Mouse (Mus musculus) spleen, adult 12 weeks (tissue): ENCODE measurements at regions not wholly inside any gene's neighbourhood (a gene's known extent, or its start where the extent isn't known, plus 50 kb on each side); places are given as distances from the start of the nearest gene placed in this dataset.

ENCODE experiments used
- DNase-seq: peaks from one replicate; pipeline ENCODE4 v3.0.0; 2022; ENCODE audit warnings: low spot score

GRCm38 (mm10) chr9:13978842-13979241 is 151.3 kb downstream of the Fam76b start:
- DNase-seq, result no peak

DNA sequence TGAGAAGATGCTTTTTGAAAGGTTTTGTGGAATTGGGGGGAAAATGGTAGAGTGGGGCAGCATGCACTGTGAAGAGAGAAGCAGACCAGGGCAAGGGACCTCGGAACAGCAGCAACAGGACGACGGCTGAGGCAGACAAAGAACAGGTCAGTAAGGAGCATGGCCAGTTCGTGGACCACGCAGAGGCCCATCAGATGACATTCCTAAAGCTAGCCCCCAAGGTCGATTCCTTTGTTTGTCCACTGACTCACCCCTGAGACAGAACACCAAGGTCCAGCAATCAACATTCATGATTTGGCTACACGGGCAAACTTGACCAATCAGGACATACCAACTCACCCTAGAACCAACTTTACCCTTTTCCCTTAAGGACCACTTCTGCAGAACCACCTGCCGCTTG is 160.0 kb downstream of the Fam76b start:
- DNase-seq, result no peak

GRCm38 (mm10) chr9:13988901-13989300 is 161.4 kb downstream of the Fam76b start:
- no peak for DNase-seq

- no peak for DNase-seq
Measured at GRCm38 (mm10) chr9:13990960-13991359, 163.4 kb downstream of the Fam76b start.

DNA sequence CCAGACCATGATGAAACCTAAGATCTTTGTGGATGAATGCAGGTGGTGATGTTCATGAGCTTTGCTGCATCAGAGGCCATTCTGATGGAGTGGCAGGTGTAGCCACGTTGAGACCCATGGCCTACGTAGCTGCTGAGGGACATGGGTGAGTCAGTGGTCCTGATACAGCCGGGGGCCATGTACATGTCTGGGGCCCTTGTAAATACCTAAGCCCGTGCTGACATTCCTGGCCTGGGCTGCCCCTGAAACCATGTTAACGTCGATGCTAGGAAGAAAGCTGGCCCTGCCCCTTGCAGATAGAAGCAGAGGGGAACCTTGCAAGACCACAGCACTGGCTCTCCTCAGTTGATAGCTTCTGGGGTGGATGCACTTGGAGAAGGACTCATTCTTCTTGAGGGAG is 165.2 kb downstream of the Fam76b start:
- DNase-seq, result no peak

DNA sequence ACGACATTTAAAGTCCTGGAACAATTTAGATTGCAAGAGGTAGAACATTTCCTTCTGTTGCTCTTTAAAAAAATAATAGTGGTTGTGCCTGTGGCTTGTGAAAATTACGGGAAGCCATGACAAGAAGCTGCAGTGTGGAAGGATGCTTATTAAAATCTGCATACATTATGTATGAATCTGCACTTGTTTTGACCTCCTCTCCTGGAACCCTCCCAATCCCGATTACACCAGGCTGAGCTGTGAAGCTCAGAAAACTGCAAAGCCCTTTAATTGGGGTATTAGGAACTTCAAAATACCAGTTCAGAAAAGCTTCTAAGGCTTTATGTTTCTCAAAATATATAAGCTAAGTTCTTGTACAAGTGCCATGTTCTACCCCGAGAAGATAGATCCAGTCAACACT is 171.8 kb downstream of the Fam76b start:
- no peak for DNase-seq

- no peak for DNase-seq
Measured at GRCm38 (mm10) chr9:14001517-14001916, 174.0 kb downstream of the Fam76b start.

- no peak for DNase-seq
Measured at GRCm38 (mm10) chr9:14002236-14002635, 174.7 kb downstream of the Fam76b start.

DNA sequence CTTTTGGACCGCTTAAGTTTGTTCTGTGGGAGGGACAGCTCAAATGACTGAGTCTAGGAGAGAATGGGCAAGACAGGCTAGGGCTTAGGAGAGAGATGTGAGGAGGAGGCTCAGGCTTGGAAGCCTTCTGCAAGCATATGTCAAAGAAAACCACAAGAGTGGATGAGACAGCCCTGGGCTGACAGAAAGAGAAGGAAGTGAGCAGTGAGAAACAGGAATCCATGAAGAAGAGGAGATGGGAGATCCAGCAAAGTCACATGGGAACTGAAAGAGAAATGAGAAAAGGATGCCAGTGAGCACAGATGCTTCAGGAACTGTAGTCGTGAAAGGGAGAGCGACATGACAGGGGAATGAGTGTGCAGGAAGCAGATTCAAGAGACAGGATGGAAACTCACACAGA is 175.6 kb downstream of the Fam76b start:
- DNase-seq, result no peak

DNA sequence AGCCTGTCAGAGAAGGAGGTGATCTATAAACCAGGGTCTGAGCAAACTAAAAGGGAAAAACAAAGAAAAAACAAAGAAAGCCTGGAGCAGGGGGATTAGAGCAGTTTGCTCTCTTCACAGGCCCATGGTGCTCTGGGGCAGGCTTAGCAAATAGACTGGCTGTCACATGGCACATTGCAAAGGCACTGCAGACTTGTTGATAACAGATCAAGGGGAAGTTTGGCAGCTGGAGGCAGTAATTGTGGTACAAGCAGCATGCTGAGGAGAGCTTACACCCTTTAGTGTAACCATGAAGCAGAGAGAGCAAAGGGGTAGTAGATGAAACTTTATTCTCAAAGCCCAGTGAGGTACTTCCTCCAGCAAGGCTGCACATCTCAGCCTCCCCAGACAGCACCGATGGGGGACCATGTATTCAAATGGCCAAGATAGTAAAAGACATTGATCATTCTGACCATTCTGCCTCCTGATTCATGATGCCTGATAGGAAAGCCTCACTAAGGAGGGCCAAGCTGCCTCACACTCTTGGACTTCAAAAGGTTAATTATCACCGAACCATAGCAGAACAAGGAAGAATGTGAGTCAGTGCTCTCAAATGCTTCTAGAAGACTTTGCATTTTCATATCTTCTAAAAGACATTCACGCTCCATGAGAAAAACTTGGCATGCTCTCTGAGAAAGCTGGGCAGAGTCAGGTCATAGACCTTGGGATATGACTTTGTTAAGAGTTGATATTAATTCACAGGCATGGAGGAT is 178.9 kb downstream of the Fam76b start:
- DNase-seq, result no peak

DNA sequence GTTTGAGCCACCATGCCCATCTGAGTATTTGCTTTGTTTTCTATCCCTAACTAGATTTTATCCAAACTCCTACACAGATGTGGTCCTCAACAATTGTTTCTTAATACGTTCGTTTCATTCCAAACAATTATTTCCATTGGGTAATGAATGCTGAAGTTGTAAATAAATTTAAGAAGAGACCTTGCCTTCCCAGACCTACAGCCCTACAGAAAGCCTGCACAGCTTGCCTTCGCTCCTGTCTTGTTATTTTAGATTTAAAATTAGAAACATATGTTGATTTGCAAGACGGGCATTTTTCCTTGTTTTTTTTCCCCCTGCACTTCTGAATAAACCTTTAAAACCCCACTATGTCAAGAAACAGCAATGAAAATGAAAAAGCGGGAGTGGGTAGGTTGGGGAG is 181.9 kb downstream of the Fam76b start:
- no peak for DNase-seq

GRCm38 (mm10) chr9:14010261-14010949 is 182.9 kb downstream of the Fam76b start:
- no peak for DNase-seq

DNA sequence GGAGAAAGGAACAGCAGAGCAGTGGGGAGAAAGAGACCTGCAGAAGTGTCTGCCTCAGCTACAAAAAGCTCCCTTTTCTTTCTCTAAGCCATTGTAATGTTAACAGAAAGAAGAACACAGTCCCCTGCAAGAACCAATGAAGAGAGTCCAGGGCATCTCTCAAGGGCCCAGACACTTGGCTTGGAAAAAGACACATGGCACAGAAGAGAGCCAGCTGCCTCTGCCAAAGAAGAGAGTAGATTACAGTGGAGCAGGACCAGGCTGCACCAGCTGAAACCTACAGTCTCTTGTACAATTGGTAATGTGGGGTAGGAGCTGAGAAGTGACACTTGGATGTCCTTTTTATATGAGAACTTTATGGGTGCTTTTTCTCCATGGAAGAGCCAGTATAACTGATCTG is 196.7 kb downstream of the Fam76b start:
- DNase-seq, result no peak

DNA sequence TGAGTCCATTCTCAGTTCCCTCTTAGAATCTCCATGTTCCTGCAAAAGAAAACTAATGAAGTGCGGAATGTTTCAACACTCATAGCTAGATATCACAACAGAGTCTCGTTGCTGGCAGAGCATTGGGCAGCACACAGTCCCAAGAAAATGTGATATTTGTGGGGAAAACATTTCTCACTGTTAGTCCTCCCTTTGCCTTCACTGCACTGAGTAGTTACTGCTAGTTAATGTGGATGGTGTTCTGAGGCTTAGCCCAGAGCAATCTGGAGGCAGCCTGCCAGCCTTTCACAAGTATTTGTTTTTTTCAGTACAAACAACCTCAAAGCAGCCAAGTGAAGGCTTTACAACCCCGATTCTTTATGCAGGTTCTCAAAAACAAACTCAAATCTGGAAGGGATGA is 197.2 kb downstream of the Fam76b start:
- DNase-seq, result no peak

DNA sequence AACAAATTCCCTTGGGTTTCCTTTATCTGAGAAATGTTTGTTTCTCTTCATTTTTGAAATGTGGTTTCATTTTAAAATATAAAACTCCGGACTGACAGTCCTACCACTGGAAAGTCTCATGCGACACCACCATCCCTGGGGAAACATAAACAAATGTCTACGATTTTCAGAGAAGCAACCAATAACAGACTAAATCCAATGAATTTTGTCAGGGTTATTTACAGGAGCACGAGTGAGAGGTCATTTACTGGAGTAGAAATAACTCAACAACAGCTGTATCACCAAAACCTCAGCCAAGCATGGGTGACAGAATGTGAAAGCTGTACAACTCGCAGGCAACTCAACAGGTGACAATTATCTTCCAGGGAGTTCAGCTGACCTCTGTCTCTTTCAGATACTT is 200.5 kb downstream of the Fam76b start:
- no peak for DNase-seq

- DNase-seq, result no peak
Measured at GRCm38 (mm10) chr9:14031358-14032047, 204.0 kb downstream of the Fam76b start.

DNA sequence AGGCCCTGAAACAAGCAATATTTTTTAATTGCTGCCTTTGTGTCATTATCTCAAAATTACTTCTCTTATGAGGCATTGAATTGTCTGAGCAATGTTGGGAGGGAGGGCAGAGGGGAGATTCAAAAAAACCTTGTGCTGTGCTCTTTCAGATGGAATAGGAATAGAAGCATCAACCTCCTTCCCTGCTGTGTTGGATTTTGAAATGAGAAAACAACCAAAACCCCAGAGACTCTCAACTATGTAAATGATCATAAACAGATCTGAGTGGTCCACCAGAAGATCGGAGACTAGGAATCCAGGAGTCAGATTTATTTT is 204.5 kb downstream of the Fam76b start:
- DNase-seq, result no peak

GRCm38 (mm10) chr9:14035526-14035925 is 208.0 kb downstream of the Fam76b start:
- DNase-seq, result no peak

DNA sequence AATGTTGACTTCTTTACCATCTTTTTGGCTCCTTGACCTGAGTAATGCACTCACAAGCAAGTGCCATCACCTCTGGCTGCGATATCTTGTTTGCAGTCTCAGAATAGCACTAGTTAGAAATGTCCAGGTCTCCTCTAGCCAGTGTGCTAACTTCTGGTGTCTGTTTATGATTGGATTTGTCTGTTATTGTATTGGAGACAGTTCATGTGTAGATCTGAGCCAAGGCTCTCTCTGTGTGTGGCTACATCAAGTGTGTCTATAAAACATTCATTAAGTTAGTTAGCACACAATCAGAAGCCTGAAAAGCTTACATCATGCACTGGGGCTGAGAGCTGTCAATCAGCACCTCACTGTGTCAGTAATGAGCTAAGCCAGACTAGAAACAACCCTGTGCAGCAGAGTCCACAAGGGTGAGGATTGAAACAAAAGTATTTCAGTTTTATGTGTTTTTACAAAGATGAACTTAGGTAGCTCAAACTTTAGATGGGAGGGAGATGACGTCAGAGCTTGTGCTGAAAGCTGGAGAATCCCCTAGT is 214.5 kb downstream of the Fam76b start:
- DNase-seq, result no peak

GRCm38 (mm10) chr9:14048224-14048623 is 220.7 kb downstream of the Fam76b start:
- DNase-seq, result no peak

DNA sequence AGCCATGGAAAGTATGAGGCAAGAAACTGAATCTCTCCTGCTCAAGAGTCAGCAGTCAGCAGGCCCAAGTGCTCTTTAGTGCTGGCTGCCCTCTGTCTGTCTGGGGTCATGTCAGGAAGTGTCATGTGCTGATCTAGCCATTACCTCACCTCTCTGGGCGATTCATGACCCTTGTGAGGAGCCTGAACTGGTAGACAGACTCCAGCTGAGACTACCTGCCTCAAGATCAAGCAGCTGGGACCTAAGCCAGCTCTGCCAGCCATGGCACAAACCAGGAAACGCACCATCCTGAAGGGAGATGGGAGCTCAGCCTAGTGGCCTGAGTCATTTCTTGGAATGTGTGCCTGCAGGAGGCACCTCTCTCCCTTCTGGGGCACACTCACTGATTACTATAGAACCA is 221.2 kb upstream of the Sesn3 start:
- no peak for DNase-seq

GRCm38 (mm10) chr9:14056410-14057172 is 218.3 kb upstream of the Sesn3 start:
- no peak for DNase-seq
